8 mouse cellular contexts compared by ENCODE assay signal in the genomic region with DNA sequence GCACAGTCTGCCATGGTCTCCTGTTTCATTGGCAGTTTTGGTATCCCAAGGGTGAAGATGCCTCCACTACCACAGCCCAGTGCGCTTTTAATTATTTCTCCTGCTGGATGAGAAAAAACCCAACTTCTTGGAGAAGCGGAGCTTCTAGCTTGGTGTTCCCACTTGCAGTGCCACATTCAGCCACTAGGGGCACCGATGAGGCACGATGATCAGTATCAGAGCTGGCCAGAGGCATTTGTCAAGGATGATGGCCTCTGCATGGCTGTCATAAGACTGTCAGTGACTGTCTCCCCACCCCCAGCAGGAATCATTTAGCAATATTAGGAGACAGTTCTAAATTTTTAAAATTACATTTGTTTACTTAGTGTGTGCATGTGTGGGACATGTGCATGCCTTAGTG. TPM values are rescaled to one million over a fixed set of nuclear protein-coding genes. Genes with fewer than 3 reads are reported as not detected.
DNase-seq lines count a peak whose midpoint lies in the region; ATAC-seq and TF ChIP-seq lines count a peak whose summit lies in the region.

No protein-coding gene starts in this region.

- H3K4me1 ChIP-seq in embryonic facial prominence, embryonic 10.5 days, result peaks cover 11% of the 10 kb centered on the region
- H3K4me1 ChIP-seq in kidney, embryonic 14.5 days (ENCODE audit: control insufficient read depth, insufficient read depth, low read length), result no peaks in the 10 kb centered on the region

- H3K36me3 ChIP-seq in embryonic facial prominence, embryonic 10.5 days (replicated peaks), result no peaks in the 10 kb centered on the region
- no peaks in the 10 kb centered on the region for H3K36me3 ChIP-seq in kidney, embryonic 14.5 days (ENCODE audit: control insufficient read depth, insufficient read depth, low read length)
- no peaks in the 10 kb centered on the region for H3K36me3 ChIP-seq in myocyte (ENCODE audit: control insufficient read depth, insufficient read depth)

- H3K9ac ChIP-seq in kidney, embryonic 14.5 days (ENCODE audit: low read depth, low read length), result no peak overlapping the region

- no peaks in the 10 kb centered on the region for H3K9me3 ChIP-seq in embryonic facial prominence, embryonic 10.5 days
- H3K9me3 ChIP-seq in kidney, embryonic 14.5 days (ENCODE audit: control insufficient read depth, low read length), result no peaks in the 10 kb centered on the region

- no peak for TF ChIP-seq POLR2A in myocyte (IDR thresholded peaks at IDR 0.05; ENCODE audit: insufficient read length, low read depth)

- H3K27me3 ChIP-seq in embryonic facial prominence, embryonic 10.5 days (replicated peaks; ENCODE audit: low read depth, poor library complexity, severe bottlenecking), result no peaks in the 10 kb centered on the region
- H3K27me3 ChIP-seq in kidney, embryonic 14.5 days (ENCODE audit: control insufficient read depth, insufficient read depth, low read length), result no peaks in the 10 kb centered on the region
- H3K27me3 ChIP-seq in myocyte (ENCODE audit: control insufficient read depth, insufficient read depth, insufficient read length), result no peaks in the 10 kb centered on the region

- ATAC-seq in kidney, embryonic 14.5 days (ENCODE audit: low FRiP score, low TSS enrichment), result peak; percentile 39; the same call in 1 of the 2 replicates

- no peak overlapping the region for H3K4me2 ChIP-seq in kidney, embryonic 14.5 days (replicated peaks; ENCODE audit: low read depth, low read length)
- peak overlapping the region; percentile 57 for H3K4me2 ChIP-seq in myocyte (ENCODE audit: low read depth)

- no peak overlapping the region for H3ac ChIP-seq in myocyte (ENCODE audit: control insufficient read depth, insufficient read length)

- DNase-seq in 3T3-L1 (ENCODE audit: low read depth, low spot score) (peak; percentile 90), liver (peak; percentile 91)
- peak; percentile 90 for DNase-seq in adrenal gland, postnatal 14 days
- peak; percentile 78 for DNase-seq in embryonic facial prominence, embryonic 10.5 days (ENCODE audit: low spot score)
- DNase-seq in heart, adult 18-20 months, result peak; percentile 76 to 95
- DNase-seq in spleen, postnatal 36 days (ENCODE audit: low spot score in 2 of 2), result peak; percentile 61 to 77

- no peak overlapping the region for H3K27ac ChIP-seq in embryonic facial prominence, embryonic 10.5 days (replicated peaks)
- H3K27ac ChIP-seq in kidney, embryonic 14.5 days (ENCODE audit: low read depth, low read length), result no peak overlapping the region

- H3K4me3 ChIP-seq in embryonic facial prominence, embryonic 10.5 days, result no peak overlapping the region
- H3K4me3 ChIP-seq in kidney, embryonic 14.5 days (ENCODE audit: low read length), result no peak overlapping the region
- no peak overlapping the region for H3K4me3 ChIP-seq in myocyte

- WGBS in embryonic facial prominence, embryonic 10.5 days, result 21% methylated on average over 4 of the region's 4 CpGs
- WGBS in kidney, embryonic 14.5 days, result 22% methylated on average over 4 of the region's 4 CpGs

- no peaks in the 10 kb centered on the region for H3K79me2 ChIP-seq in myocyte (ENCODE audit: control insufficient read depth, insufficient read depth)

TF ChIP-seq in myocyte, 11 proteins besides CTCF, POLR2A, EP300 and RAD21:
- no peak for TF ChIP-seq TCF3 (IDR thresholded peaks at IDR 0.05; ENCODE audit: insufficient read length, low read depth)
- no peak for TF ChIP-seq SRF (IDR thresholded peaks at IDR 0.05; ENCODE audit: control insufficient read depth, insufficient read length, low read depth)
- TF ChIP-seq POLR2AphosphoS2 (IDR thresholded peaks at IDR 0.05; ENCODE audit: insufficient read length, low read depth), result no peak
- no peak for TF ChIP-seq USF1 (IDR thresholded peaks at IDR 0.05; ENCODE audit: low read depth)
- TF ChIP-seq MYOD1 (IDR thresholded peaks at IDR 0.05; ENCODE audit: control insufficient read depth in 1 of 3, insufficient read length in 2 of 3, low read depth in 2 of 3), result no peak
- TF ChIP-seq MAX (IDR thresholded peaks at IDR 0.05; ENCODE audit: low read depth), result no peak
- no peak for TF ChIP-seq TCF12 (IDR thresholded peaks at IDR 0.05; ENCODE audit: insufficient read depth, poor library complexity, severe bottlenecking)
- no peak for TF ChIP-seq REST (IDR thresholded peaks at IDR 0.05; ENCODE audit: insufficient read depth, insufficient read length)
- no peak for TF ChIP-seq MYOG (IDR thresholded peaks at IDR 0.05; ENCODE audit: control insufficient read depth in 1 of 3, insufficient read depth in 1 of 3, insufficient read length in 2 of 3, low read depth in 2 of 3)
- no peak for TF ChIP-seq CEBPB (IDR thresholded peaks at IDR 0.05; ENCODE audit: insufficient read depth, poor library complexity, severe bottlenecking)
- TF ChIP-seq E2F4 (IDR thresholded peaks at IDR 0.05; ENCODE audit: insufficient read depth), result no peak
TF ChIP-seq in myocyte: peak in this region for 0.

RNA-seq across cellular contexts. Expression of gene Asprv1, which starts 28.8 kb away (rescaled TPM):
- 0.41 TPM in 1 of 2 replicates, not detected in the other for total RNA-seq in adrenal gland, postnatal 14 days (2021)
- 0.69 and 1.3 TPM in 2 replicates for polyA plus RNA-seq in embryonic facial prominence, embryonic 10.5 days (2016; fragmentation: Nextera tagmentation; extraction: Ambion mirVana)
- not detected for total RNA-seq in heart, adult 18-20 months (2021)
- 0.50 and 0.61 TPM in 2 replicates for polyA plus RNA-seq in kidney, embryonic 14.5 days (2014; fragmentation: Nextera tagmentation; extraction: Ambion mirVana)
- polyA plus RNA-seq in myocyte (2012; fragmentation: generic; extraction: Trizol), result 0.34 TPM
